Mouse (Mus musculus): ENCODE data around the gene D930007J09Rik. TPM values are rescaled to one million over a fixed set of nuclear protein-coding genes. Genes with fewer than 3 reads are reported as not detected.

Gene D930007J09Rik
- total RNA-seq, 1 experiment from 2014 or later, result not detected

DNA sequence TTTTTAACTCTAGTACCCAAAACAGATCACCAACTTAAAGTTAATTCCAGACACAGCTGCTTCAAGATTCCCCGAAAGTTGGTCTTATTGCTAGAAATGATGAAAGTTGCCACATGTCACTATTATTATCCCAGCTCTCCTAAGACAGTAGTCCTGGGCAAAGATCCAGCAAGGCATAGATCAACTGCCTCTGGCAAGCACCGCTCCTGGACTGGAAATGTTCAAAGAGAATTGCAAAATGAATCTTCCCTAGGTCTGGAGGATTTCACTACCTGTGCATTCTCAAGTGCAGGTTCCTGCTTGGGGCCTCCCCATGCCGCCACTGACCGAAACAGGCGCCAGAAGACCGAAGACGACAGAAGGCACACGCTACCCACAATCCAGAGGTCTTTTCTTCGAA is 26.8 kb downstream of the D930007J09Rik start:
- no peak for ATAC-seq (ENCODE audit: extremely low read depth, insufficient number of reproducible peaks, low FRiP score, poor library complexity, severe bottlenecking)

DNA sequence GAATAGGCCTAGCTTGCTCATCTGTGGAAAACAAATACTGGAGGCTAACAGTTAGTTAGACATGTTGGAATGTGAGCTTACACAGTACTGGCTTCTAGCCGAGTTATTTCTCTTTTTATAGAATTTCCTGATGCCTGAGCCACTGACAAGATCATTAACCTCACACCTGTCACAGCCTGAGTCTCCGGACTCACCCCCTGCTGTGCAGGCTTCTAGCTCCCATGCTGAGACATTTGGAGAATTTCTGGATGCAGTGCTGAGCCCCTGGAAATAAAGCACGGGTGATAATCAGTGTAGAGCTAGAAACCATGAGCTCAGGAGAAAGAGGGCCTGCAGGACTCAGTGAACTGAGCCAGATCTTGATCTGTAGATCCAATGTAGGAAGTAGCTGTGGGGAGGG is 32.7 kb downstream of the D930007J09Rik start:
- ATAC-seq (ENCODE audit: extremely low read depth, insufficient number of reproducible peaks, low FRiP score, poor library complexity, severe bottlenecking), result no peak

GRCm38 (mm10) chr13:32768104-32768503 is 34.5 kb downstream of the D930007J09Rik start:
- no peak for ATAC-seq (ENCODE audit: extremely low read depth, insufficient number of reproducible peaks, low FRiP score, poor library complexity, severe bottlenecking)

DNA sequence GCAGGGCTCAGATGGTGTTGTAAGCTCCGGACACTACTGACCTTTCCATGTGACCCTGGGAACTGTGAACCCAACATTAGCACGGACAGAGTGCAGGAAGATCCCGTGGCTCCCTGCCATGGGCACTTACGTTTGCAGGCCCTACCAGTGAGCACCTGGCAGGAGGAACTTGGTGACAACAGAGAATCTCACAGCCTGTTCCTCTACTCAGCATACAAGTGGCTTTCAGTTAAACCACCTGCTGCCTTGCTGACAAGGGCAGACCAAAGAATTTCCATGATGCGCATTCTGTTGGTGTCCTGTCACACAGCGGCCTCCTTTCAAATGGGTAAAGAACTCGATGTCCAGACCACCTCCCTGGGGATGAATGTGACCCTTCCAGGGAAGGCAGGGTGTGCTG is 38.2 kb downstream of the D930007J09Rik start:
- no peak for ATAC-seq (ENCODE audit: extremely low read depth, insufficient number of reproducible peaks, low FRiP score, poor library complexity, severe bottlenecking)

- no peak for ATAC-seq (ENCODE audit: extremely low read depth, insufficient number of reproducible peaks, low FRiP score, poor library complexity, severe bottlenecking)
Measured at GRCm38 (mm10) chr13:32763141-32763540, 39.5 kb downstream of the D930007J09Rik start.

- no peak for ATAC-seq (ENCODE audit: extremely low read depth, insufficient number of reproducible peaks, low FRiP score, poor library complexity, severe bottlenecking)
Measured at GRCm38 (mm10) chr13:32760795-32761194, 41.9 kb downstream of the D930007J09Rik start.

- ATAC-seq (ENCODE audit: extremely low read depth, insufficient number of reproducible peaks, low FRiP score, poor library complexity, severe bottlenecking), result no peak
Measured at GRCm38 (mm10) chr13:32759036-32759435, 43.6 kb downstream of the D930007J09Rik start.

Other genes with a start within 250 kb of the D930007J09Rik start
- gene Mylk4, start 18.9 kb downstream of the D930007J09Rik start, total RNA-seq (2017), result not detected in 2 replicates
- 25.8 and 39.8 TPM in 2 replicates for gene Wrnip1, start 811 bp downstream of the D930007J09Rik start, total RNA-seq (2017)
- 330 and 346 TPM in 2 replicates for gene Serpinb1a, start 48.3 kb upstream of the D930007J09Rik start, total RNA-seq (2017)
- 0.61 TPM in 1 of 2 replicates, not detected in the other for gene Serpinb1c, start 95.4 kb upstream of the D930007J09Rik start, total RNA-seq (2017)
- gene Serpinb6b, start 162.4 kb upstream of the D930007J09Rik start, total RNA-seq (2017), result 2.8 and 3.5 TPM in 2 replicates
- 2.8 and 4.1 TPM in 2 replicates for gene Serpinb9, start 200.4 kb upstream of the D930007J09Rik start, total RNA-seq (2017)
- gene Serpinb9b, start 224.6 kb upstream of the D930007J09Rik start, total RNA-seq (2017), result 0.23 and 0.25 TPM in 2 replicates

Data from neutrophil, adult 5-6 weeks (primary cell).